Mouse (Mus musculus) urinary bladder, postnatal 25 days (tissue): ENCODE results near the gene Tas2r135.
A peak's percentile ranks its signal among the peaks of the same experiment; 100 is the strongest.

ENCODE experiments used
- DNase-seq: peaks from one replicate; pipeline ENCODE4 v3.0.0; 2022; ENCODE audit warnings: low spot score

Tas2r135 gene

GRCm38 (mm10) chr6:42405134-42405533 lies at the start of gene Tas2r135:
Gene Tas2r135 (plus strand): TSS chr6:42405434.
- DNase-seq: no peak

GRCm38 (mm10) chr6:42355794-42356600 lies 49.2 kb upstream of the Tas2r135 start:
- DNase-seq: no peak

GRCm38 (mm10) chr6:42356913-42357312 lies 48.3 kb upstream of the Tas2r135 start:
- no peak for DNase-seq

GRCm38 (mm10) chr6:42357901-42358300 lies 47.3 kb upstream of the Tas2r135 start:
- DNase-seq: no peak

- DNase-seq: no peak
Observed at GRCm38 (mm10) chr6:42358901-42359300, 46.3 kb upstream of the Tas2r135 start.

- no peak for DNase-seq
Observed at GRCm38 (mm10) chr6:42359364-42360147, 45.7 kb upstream of the Tas2r135 start.

GRCm38 (mm10) chr6:42360231-42360840 lies 44.9 kb upstream of the Tas2r135 start:
- DNase-seq: no peak

- no peak for DNase-seq
Observed at GRCm38 (mm10) chr6:42361041-42361895, 44.0 kb upstream of the Tas2r135 start.

- DNase-seq: no peak
Observed at GRCm38 (mm10) chr6:42362074-42362473, 43.2 kb upstream of the Tas2r135 start.

- DNase-seq: no peak
Observed at GRCm38 (mm10) chr6:42362497-42362896, 42.7 kb upstream of the Tas2r135 start.

- no peak for DNase-seq
Observed at GRCm38 (mm10) chr6:42362974-42363373, 42.3 kb upstream of the Tas2r135 start.

GRCm38 (mm10) chr6:42364066-42364465 lies 41.2 kb upstream of the Tas2r135 start:
- DNase-seq: no peak

GRCm38 (mm10) chr6:42364607-42365006 lies 40.6 kb upstream of the Tas2r135 start:
- DNase-seq: no peak

- DNase-seq: no peak
Observed at GRCm38 (mm10) chr6:42365215-42365614, 40.0 kb upstream of the Tas2r135 start.

GRCm38 (mm10) chr6:42369870-42370269 lies 35.4 kb upstream of the Tas2r135 start:
- no peak for DNase-seq

- DNase-seq: no peak
Observed at GRCm38 (mm10) chr6:42370630-42371363, 34.4 kb upstream of the Tas2r135 start.

GRCm38 (mm10) chr6:42372001-42372400 lies 33.2 kb upstream of the Tas2r135 start:
- no peak for DNase-seq

GRCm38 (mm10) chr6:42372421-42372815 lies 32.8 kb upstream of the Tas2r135 start:
- DNase-seq: no peak

GRCm38 (mm10) chr6:42372816-42373547 lies 32.3 kb upstream of the Tas2r135 start, which contains the start of gene Epha1:
Gene Epha1 (minus strand): TSS chr6:42373268.
- peak; percentile 72 for DNase-seq
